Mouse (Mus musculus) activated CD4-positive, CD25-positive, alpha-beta regulatory T cell, adult 4 months (primary cell): ENCODE measurements around the gene Exph5. TPM values are rescaled to one million over a fixed set of nuclear protein-coding genes. Genes with fewer than 3 reads are reported as not detected.

Experiments
- ATAC-seq: one replicate; pipeline ENCODE4 v1.8.0; 2017
- polyA plus RNA-seq, 2 experiments: library from polyadenylated mRNA; unstranded; fragments of 100-300 nt; shearing (Covaris generic); gene quantifications; one replicate each; pipeline ENCODE4 v1.2.1; 2017

Gene Exph5
- polyA plus RNA-seq, 2 experiments from 2014 or later: 0.17 to 0.37 TPM

DNA sequence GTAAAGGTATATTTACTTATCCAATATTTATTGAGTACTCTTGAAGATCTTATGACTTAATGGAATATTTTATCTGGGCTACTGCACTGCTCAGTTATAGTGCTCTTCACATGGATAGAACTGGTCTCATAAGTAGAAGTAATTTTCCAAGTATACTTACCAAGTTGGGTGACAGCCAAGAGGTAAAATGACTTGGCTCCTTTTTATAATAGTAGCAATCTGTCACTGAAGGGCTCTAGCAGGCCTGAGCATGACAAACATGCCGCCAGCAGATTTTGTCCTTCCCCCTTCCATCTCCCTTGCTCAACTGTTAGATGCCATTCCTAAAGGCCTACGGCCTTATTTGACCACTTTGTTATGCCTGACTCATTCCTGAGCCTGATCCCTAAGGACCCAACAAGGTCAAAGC lies 107.5 kb downstream of the Exph5 start:
- ATAC-seq: no peak

DNA sequence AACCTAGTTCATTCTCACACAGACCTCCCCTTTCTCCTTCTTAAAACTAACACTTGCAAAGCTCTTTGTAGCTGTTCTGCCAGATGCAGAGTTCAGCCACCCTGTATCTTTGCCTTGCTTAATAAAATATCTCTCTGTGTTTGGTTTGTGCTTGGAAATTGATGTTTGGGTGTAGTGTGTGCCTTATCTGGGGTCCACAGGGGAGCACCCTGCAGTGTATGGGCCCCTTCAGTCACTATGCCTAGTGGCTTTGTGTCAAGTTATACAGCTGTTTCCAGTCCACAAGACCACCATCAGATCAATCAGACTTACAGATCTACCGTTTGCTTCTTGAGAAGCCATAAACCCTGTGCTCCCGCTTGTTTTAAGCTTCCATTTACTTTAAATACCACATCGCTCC lies 108.0 kb downstream of the Exph5 start:
- no peak for ATAC-seq

DNA sequence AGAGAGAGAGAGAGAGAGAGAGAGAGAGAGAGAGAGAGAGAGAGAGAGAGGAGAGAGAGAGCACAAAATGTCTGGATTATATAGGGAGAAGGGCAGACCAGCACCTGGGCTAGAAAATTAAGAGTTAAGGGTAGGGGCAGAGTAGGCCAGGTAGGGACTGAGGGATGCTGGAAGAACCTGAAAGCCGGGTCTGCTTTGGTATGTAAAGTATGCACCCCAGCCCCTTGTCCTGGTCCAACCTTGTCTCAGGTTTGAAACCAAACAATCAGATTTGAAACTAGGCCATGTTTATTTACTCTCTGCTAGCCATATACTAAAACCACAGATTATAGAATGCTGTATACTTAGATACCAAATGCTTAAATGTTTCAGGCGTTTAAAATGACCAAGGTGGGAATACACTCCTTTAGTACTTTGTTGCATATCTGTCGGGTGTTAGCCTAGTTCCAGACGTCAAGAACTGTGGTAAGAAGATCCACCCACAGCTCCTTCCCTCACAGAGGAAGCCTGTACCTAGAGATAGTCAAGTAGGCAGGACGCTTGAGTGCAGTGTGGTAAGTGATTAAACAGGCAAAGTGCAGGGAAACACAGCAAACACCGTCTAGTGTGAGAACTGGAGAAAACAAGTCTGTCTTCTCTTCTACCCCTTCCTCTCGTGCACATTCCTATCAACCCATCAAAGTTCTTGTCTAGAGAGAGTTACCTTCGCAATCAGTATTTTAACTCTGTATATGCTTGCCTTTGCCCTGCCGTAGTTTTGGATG lies 120.8 kb downstream of the Exph5 start:
- no peak for ATAC-seq

DNA sequence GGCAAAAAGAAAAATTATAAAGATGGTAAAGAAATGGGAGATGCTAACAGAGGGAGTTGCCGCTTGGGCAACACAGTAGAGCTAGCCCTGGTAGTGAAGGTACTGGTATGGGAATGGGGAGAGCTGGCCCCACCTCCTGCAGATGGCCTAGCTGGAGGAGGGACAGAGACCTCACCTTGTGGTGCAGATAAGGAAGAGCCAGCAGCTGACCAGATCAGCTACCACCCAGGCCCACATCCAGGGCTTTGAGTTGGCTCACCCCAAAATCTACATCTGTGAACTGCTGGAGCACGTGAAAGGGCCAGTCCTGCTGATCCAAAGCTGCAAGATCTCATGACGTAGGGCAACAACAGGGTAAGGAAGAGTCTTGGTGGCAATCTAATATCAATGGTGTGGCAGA lies 125.3 kb downstream of the Exph5 start:
- no peak for ATAC-seq

Other genes starting within 250 kb of the Exph5 start
- gene Ddx10, start 53.6 kb upstream of the Exph5 start, polyA plus RNA-seq: 10 to 100 TPM; 48.0 to 52.7 TPM
- gene Kdelc2, start 82.4 kb downstream of the Exph5 start, polyA plus RNA-seq: 1 to 10 TPM; 1.3 to 1.7 TPM
- under 1 TPM; 0.56 to 0.66 TPM for gene 4930550C14Rik, start 100.7 kb downstream of the Exph5 start, polyA plus RNA-seq
- 10 to 100 TPM; 24.7 to 36.0 TPM for gene Atm, start 235.1 kb downstream of the Exph5 start, polyA plus RNA-seq
- gene Npat, start 235.4 kb downstream of the Exph5 start, polyA plus RNA-seq: 10 to 100 TPM; 11.3 to 13.0 TPM